Mouse (Mus musculus) frontal cortex, adult 2 months (tissue): ENCODE data around the gene Cxcl17. TPM values are rescaled to one million over a fixed set of nuclear protein-coding genes. Genes with fewer than 3 reads are reported as not detected.

Experiments used
- DNase-seq, 2 experiments: peaks; one replicate each; pipeline ENCODE4 v3.0.0; 2022; ENCODE audit warnings: low spot score in 1 of 2; ENCODE audit errors: extremely low spot score in 1 of 2
- polyA plus RNA-seq: library from polyadenylated mRNA; depleted of rRNA; stranded (reverse); fragments of >200 nt; gene quantifications from 2 replicates; pipeline ENCODE4 v1.2.3, GENCODE M21; 2012

Cxcl17 gene
- polyA plus RNA-seq, 1 experiment: not detected

DNA sequence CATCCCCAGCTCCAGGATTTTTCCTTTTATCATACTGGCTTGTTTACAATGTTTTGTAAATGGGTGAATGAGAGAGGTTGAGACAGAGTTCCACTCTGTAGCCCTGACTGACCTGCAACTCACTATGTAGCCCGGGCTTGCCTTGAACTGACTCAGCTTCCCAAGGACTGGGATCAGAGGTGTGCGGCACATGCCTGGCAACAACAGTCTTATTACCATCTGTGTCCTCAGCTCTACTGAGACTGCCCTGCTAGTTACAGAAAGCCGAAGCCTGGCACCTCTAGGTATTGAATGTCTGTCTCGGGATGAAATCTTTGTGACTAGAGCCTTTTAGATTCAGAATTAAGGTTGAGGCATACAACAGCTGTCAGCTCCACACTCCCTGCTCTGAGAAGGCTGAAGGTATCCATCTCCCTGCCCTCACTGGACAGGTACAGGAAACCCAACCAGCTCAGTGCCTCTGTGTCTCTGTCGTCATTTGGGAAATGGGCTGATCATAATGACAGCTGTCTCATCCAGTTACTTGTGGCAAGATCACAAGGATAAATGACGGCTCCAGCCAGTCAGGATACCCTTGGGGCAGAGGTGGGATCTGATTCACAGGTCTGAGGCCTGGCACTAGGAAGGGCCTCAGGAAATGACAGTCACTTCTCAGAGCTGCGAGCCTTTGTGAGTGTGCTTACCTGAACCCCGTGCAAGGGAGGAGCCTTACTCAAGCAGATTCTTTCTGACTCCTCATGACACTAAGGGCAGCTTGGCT, 19.1 kb downstream of the Cxcl17 start:
- DNase-seq: no peak

DNA sequence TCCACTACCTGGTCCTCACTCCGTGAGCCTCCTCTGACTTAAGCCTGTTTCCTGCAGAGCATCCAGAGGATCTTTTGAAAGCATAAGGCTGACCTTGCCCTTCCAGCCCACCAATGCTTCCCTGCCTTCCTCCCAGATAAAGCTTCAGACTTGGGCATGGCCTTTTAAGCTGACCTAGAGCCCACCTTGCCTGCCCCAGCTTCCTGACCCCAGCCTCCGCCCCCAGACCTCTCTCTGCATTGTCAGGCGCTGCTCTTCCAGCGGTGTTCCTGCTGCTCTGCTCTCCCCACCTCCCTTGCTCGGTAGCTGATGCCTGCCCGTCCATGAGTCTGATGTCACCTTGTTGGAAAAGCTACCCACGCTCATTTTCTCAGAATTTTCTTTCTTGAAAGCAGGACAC, 19.8 kb downstream of the Cxcl17 start:
- DNase-seq: no peak

DNA sequence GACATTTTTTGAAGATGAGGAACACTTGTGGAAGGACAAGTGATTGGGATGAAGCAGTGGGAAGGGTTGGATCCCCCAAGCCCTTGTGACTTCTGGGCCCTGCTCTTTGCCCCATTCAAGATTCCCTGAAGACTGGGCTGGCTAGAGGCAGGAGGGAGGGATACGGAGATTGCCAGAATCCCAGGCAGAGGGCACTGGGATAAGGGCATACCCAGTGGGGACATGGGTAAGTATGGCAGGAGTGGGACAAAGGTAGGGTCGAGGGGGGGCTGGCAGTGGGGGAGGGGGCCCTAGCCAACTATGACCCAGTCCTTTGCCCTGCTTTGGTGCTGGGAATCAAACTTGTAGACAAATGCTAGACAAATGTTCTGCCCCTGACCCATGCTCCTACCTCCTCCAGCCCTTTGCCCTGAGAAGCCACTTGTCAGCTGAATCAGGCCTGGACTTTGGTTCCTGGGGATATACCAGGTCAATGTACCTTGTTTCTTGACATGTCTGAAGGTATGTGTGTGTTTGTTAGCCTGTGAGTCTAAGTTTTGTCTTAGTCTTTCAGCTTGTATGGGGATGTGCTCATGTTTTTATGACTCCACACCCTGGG, 20.7 kb downstream of the Cxcl17 start:
- DNase-seq: no peak

DNA sequence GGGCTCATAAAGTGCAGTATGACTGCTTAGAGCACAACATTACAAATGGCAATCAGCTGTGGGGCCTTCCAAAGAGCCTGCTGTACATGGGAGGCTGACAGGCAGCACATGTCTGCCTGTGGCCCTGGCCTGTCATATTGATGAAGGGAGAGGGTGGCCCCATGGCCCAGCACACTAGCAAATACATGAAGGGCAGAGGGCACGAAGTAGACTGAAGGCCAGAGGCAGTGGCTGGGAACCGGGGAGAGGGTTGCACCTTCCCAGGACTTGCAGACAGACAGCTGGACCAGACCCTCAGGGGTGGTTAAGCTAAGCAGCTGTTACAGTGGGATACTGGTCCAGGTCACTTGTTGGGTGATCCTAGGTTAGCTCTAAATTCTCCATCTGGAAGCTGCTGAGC, 21.7 kb downstream of the Cxcl17 start:
- no peak for DNase-seq

DNA sequence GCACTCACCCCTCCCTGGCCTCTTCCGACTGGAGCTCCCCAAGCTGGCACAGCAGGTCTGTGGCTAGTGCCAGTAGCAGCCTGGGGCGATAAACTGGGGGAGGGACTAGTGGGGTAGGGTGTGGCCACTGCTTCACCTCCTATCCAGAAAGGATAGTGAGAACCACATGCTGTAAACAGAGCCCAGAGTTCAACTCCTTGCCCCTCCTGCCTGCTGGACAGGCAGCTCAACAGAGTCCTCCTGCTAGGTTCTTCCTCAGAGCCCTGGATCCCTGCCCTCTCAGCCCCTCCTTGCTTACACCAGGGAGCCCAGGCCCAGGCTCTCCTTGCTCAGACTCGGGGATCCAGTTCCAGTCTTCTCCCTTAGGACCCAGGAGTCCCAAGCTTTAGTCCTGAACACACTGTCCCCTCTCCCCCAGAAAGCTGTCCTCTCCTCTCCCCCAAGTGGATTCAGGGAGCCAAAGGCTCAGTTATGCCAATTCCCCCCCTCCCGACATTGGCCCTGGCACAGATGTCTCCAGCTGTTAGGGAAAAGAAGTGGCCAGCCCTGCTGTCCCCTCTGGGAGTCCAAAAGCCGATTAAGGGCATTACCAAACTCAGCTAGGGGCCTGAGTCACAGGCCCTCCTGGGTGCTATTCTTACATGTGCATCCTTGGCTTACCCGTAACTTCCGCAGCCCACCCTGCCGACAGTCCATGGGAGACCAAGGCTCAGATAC, 22.5 kb downstream of the Cxcl17 start:
- no peak for DNase-seq

DNA sequence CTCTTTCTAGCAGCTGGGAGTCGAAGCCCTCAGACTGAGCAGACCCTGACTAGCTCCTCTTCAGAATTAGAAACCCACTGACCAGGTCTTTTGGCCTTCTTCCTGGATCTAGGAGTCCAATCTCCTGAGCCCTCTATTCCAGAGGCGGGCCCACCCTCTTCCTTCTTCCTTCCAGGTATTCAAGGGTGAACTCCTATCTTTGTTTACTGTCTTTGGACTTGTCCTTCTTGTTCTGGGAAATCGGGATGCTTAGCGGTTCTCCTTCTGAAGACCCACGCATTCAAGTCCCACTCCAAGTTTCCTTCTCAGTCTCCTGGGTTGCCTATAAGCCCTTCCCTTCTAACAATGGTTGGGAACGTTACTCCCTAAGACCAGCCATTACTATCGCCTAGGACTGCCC, 23.8 kb downstream of the Cxcl17 start:
- no peak for DNase-seq

DNA sequence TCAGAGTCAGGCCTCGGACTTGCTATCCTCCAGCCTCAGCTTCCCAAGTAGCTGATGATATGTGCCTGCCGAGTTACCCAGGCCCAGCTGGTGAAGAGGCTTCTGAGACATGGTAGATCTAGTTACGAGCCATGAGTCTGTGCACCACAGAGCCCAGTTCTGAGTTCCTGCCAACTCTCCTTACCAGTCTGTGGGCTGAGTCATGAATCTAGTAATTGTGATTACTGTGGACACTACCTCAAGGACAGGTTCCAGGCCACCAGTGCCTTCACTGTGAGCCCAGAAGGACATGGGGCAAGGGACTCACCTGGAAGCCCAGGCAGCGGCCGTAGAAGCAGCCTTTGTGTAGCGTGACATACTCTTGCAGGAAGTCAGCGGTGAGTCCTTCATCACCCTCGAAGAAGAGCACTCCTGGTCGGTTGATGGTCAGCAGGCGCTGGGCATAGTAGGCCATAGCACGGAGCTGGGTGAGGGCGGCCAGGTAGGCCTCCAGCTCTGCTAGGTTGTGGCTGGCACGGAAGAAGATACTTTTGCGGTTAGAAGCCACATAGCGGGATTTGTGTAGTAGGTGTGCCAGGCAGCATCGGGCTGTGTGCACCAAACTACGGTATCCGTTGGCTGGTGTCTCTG, 24.8 kb downstream of the Cxcl17 start:
- DNase-seq: no peak

DNA sequence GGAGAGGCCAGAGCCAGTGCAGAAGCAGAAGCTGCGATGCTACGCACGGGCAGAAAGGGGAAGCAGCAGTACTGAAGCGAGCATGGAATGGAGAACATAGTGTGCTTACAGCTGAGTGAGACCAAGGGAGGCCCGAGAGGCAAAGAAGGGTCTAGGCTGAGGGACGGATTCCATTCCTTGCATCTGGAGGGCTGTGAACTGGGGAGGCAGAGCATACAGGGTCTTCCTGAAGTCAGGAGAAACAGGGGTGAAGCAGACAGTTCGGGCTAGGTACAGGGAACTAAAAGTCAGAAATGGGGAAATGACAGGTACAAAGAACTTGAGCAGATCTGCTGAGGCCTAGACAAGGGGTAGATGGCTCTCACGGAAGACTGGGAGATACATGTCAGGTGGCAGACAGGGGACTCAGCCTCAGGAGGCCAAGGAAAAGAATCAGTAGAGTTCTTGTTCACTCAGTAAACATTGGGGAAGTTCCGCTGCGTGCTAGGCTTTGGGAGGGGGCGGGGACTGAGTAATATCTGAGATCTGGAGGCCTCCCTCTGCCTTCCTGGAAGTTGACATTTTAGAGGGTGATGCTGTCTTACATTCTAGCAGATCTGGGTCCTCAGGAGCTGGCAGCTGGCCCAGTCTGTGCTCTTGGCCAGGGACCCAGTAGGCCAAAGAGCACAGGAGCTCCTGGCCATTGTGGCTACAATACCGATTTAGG, 26.7 kb downstream of the Cxcl17 start:
- no peak for DNase-seq

DNA sequence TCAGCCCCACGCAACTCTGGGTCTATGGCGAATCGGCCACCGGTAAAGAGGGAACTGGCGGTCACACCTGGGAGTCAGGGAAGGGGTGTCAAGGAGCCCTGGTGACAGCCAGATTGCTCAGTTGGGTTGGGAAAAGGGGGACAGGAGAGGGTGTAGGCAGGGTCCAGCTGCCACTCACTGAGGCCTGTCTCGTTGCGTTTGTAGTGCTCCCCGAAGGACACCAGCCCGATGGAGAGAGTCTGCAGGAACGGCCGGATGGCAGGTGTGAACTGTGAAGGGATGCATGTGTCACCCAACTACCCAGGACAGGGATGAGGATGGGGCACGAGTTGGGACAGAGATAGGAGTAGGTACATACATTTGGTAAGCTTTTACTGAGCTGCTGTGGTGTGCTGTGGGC, 27.4 kb downstream of the Cxcl17 start:
- no peak for DNase-seq

DNA sequence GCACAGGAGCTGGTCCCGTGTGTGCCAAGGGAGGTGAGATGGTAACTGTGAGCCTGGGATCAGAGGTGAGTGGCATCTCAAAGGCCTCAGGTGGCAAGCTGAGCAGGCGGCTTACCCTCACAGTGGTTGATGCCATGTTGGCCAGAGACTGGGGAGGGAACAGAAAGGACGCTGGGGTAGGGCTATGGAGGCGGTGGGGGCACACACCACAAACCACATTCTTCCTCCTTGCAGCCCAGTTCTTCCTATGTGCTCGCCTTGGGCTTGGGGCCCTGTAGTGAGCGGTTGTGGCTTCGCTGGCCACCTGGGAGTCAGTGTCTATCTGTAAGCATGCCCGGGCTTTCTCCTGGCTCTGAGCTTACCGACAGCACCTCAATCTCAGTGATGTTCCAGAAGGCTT, 27.9 kb downstream of the Cxcl17 start:
- no peak for DNase-seq

DNA sequence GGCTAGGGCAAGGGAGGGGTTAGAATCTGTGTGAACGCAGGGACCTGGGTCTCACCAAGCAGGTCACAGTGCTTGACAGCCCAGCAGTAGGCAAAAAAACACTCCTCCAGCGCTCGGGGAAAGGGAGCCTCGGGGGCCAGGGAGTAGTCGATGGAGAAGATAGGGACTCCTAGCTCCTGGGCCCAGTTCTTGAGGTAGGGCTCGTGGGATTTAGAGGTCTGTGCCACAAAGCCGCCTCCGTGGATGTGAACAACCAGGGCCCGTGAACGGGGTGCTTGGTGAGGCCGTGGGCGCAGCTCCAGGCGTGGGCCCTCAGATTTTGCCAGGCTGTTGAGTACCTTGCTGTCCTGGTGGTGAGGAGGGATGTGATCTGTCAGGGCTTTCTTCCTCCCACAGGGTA, 28.4 kb downstream of the Cxcl17 start:
- DNase-seq: no peak

DNA sequence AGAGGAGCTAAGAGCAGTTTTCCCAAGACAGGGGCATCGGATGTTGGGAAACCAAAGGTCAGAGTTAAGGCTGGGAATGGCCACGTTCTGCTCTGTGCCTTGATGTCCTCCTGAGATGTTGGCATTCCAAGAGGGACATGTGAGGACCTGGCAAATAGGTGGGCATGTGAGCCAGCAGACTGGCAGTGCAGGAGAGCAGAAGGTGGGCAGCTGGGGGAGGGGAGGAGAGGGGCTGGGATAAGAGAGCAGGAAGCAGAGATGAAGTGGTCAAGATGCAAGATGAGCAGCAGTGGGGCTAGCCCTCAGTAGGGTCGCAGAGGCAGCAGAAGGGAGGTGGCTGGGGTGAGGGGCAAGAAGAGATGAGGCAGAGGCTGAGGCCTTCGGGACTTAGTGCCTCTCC, 28.8 kb downstream of the Cxcl17 start:
- no peak for DNase-seq

DNA sequence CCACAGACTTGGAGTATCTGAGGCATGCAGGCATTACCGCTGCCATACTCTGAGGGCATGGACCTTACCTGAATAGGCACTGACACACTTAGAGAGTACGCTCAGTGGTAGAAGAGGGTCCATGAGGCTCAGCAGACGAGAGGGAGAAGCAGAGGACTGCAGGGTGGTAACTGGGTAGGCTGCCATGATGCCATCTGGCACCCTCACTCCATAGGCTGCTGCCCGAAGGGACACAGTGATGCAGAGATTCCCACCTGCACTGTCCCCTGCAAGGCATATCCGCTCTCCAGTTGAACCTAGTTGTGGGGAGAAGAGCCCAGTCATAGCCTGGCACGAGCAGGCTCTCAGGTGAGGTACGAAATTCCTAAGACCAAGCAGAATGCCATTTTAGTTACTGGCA, 29.3 kb downstream of the Cxcl17 start:
- no peak for DNase-seq

DNA sequence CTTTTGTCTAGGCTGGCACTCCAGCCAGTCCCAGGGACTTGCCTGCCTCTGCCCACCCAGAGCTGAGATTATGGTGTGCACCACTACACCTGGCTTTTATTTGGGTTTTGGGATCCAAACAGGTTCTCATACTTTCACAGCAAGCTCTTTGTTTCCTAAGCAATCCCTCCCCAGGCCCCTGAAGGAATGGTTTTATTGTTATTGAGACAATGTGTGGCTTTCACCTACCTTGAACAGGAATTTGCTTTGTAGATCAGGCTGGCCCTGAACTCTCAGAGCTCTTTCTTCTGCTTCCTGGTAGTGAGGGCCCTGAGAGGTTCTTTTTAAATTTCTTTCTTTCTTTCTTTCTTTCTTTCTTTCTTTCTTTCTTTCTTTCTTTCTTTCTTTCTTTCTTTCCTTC, 30.1 kb downstream of the Cxcl17 start:
- no peak for DNase-seq

DNA sequence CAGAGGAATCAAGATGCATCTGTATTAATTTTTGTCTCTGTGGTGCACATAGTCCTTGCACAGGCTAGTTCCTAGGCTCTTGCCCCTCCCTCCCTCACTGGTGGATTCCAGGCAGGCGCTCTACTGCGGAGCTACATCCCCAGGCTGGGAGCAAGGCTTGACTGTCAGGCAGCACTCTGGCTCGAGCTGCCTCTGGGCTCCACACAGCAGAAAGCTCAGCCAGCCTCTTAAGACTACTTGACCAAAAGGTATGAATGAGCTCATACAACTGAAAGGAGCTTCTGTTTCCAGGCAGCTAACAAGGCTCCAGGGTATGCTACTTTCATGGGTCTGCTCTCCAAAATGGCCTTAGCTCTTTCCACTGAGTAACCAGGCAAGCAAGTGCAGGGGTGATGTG, 31.4 kb downstream of the Cxcl17 start:
- DNase-seq: no peak

DNA sequence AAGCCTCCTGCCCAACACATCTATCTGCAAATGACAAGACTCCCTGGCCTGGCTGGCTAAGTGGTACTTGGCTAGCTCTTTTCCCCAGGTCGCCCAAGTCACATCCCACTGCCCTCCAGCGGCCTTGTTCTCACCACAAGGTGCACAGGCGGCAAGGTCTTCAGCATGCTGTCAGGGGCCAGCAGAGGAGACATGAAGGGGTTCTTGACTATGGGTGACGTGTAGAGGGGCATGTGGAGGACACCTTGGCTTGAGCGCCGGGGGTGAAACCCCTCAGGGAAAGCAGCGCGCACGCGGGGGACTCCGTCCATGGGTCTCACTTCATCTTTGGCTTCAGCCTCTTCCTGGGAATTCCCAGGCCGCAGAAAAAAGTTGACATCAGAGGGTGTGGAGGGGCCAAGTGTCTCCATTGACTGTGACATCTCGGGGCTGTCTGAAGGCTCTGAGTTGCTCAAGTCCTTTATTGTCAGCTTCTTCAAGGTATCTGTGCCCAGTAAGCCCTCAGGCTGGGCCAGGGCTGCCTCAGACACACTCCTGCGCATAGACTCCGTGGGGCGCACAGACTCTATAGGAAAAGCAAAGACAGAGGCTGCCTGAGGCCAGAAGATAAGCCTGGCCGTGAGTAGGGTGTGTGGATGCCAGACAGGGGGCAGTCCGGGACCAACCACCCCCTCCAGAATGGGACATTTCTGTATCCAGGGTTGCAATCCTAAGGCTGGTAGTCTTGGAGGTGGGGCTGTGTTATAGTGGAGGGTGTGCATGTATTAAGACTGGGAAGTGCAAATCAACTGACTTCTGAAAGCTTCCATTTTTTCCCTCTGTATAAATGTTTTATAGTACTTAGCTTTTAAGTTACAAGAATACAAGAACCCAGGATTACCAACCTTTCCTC, 32.0 kb downstream of the Cxcl17 start:
- no peak for DNase-seq

DNA sequence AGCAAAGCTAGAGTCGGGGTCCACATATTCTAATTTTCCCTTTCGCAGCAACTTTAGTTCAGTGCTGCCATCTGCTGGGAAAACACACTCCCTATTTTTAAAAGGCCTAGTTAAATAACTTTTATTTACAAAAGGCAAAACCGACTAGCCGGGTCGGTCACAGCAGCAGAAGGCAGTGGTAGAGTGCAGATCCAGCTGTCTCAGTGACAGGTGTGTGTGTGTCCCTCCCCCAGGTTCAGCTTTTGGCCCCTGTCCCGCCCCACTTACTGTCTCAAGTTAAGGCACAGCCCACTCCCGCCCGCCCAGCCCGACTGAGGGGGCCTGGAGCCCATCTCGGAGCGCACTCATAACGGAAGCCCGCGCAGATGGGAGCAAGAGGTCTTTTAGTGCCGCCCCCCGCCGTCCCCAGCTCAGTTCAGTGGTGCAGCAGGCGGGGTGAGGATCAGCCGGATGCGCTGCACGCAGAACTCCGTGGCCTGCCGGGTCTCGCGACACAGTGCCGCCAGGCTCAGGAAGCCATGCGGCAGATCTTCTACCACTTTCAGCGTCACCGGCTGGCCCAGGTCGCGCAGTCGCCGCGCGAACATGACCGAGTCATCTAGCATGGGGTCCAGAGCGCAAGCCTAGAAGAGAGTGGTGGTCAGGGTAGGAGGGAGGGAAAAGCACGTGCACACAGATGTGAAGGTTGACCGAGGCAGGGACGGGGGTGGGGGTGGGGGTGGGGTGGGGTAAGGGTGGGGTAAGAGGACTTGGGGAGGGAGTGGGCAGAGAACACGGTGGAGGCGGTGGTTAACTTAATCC, 32.9 kb downstream of the Cxcl17 start:
- peak in 1 of 2 experiments; percentile 67 for DNase-seq

DNA sequence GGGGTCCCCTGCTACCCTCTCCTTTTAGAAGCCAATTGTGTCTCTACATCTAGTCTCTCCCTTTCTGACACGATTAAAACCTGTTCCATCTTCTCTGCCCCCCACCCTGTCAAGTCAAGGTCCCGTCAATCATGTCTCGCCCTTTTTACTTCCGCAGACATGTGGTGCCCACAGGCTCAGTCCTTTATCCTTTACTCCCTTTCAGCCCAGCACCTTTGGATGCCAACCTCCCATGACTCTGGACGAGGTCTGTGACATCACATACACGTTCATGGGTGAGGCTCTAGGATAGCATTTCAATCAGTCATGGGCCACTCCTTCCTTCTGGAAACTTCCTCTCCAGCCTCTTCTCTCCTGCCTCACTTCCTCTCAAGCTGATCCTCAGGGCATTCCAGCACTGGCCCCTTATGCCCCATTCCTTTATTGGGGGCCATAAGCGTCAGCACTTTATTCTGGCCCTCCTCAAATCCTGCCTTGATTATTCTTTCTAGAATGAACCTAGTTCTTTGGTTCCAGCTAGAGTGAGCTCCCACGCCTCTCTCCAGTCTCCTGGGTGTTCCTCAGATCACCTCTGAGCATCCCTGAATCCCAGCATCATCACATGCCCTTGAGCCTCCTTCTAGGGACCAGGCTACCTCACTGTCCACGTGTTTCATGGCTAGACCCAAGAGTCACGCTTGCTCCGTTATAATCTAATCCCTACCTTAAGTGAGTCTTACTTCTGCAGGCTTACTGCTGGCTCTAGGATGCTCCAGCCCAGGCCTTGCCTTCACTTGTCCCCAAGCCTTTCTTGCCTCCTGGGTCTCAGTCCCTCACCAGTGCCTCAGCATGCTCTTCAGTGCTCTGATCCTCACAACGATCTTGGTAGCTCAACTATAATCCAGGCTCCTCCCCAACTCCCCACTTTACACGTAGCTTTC, 34.2 kb downstream of the Cxcl17 start:
- DNase-seq: no peak
